Mouse (Mus musculus) neural tube, embryonic 11.5 days (tissue): ENCODE data around the gene Apobec2. TPM values are rescaled to one million over a fixed set of nuclear protein-coding genes. Genes with fewer than 3 reads are reported as not detected.

Experiments used
- ATAC-seq: fragments of 200-750 bp; cut with Nextera tagmentation; 2 replicates; pipeline ENCODE4 v1.8.0; 2017; ENCODE audit warnings: moderate number of reproducible peaks, mild to moderate bottlenecking, moderate TSS enrichment, moderate library complexity; ENCODE audit not compliant: insufficient read depth, low FRiP score, low TSS enrichment
- DNase-seq: peaks from one replicate; pipeline ENCODE4 v3.0.0-alpha.2; 2015; ENCODE audit warnings: low spot score
- H3K27ac ChIP-seq: fragments of 300-500 bp; sonication (generic); 2 replicates; pipeline ENCODE4 v1.5.1; 2014; ENCODE audit warnings: low read depth, mild to moderate bottlenecking, low read length
- H3K27me3 ChIP-seq: fragments of 300-500 bp; sonication (generic); 2 replicates; pipeline ENCODE4 v1.6.1; 2014; ENCODE audit warnings: mild to moderate bottlenecking, low read length, mixed read lengths; ENCODE audit not compliant: control insufficient read depth, insufficient read depth
- H3K36me3 ChIP-seq: fragments of 300-500 bp; sonication (generic); 2 replicates; pipeline ENCODE4 v1.6.1; 2014; ENCODE audit warnings: mild to moderate bottlenecking, low read length, moderate library complexity, mixed read lengths; ENCODE audit not compliant: control insufficient read depth, insufficient read depth
- H3K4me1 ChIP-seq: fragments of 300-500 bp; sonication (generic); 2 replicates; pipeline ENCODE4 v1.6.1; 2014; ENCODE audit warnings: low read length, mixed read lengths; ENCODE audit not compliant: control insufficient read depth, insufficient read depth
- H3K4me2 ChIP-seq: fragments of 300-500 bp; sonication (generic); 2 replicates; pipeline ENCODE4 v1.6.1; 2014; ENCODE audit warnings: low read depth, mild to moderate bottlenecking, moderate library complexity
- H3K4me3 ChIP-seq: fragments of 300-500 bp; sonication (generic); 2 replicates; pipeline ENCODE4 v1.5.1; 2014; ENCODE audit warnings: low read depth, low read length
- H3K9ac ChIP-seq: fragments of 300-500 bp; sonication (generic); 2 replicates; pipeline ENCODE4 v1.6.1; 2014; ENCODE audit warnings: mild to moderate bottlenecking, low read length
- H3K9me3 ChIP-seq: fragments of 300-500 bp; sonication (generic); 2 replicates; pipeline ENCODE4 v1.6.1; 2016; ENCODE audit warnings: low read length; ENCODE audit not compliant: control insufficient read depth
- WGBS: fragments of 180-500 bp; shearing (Covaris S2); extraction: QIAGEN DNeasy Blood & Tissue Kit; methylation state at CpG from one replicate; pipeline ENCODE4 v1.1.7; 2014; 5-methylcytosine and 5-hydroxymethylcytosine counted together
- polyA plus RNA-seq: library from polyadenylated mRNA; unstranded; fragments of >200 nt; fragmentation: Nextera tagmentation; extraction: Ambion mirVana; gene quantifications from 2 replicates; pipeline ENCODE4 v1.2.1, GENCODE M21; 2014

The Apobec2 gene
- polyA plus RNA-seq, 1 experiment from 2014 or later: 5.7 TPM

GRCm38 (mm10) chr17:48457971-48458653 is 25.4 kb upstream of the Apobec2 start:
- 79% methylated on average over 13 of the region's 13 CpGs for WGBS
- no peak overlapping the region for H3K4me2 ChIP-seq
- H3K9ac ChIP-seq: no peak overlapping the region
- no peak overlapping the region for H3K27ac ChIP-seq
- no peaks in the 10 kb centered on the region for H3K36me3 ChIP-seq
- H3K9me3 ChIP-seq: no peaks in the 10 kb centered on the region
- H3K27me3 ChIP-seq: no peaks in the 10 kb centered on the region
- H3K4me3 ChIP-seq: no peak overlapping the region
- DNase-seq (no peak), ATAC-seq (no peak)
- no peaks in the 10 kb centered on the region for H3K4me1 ChIP-seq

GRCm38 (mm10) chr17:48455955-48456354 is 23.2 kb upstream of the Apobec2 start:
- ATAC-seq (no peak), DNase-seq (no peak)
- H3K4me1 ChIP-seq: no peaks in the 10 kb centered on the region
- H3K4me3 ChIP-seq: no peak overlapping the region
- H3K27ac ChIP-seq: no peak overlapping the region
- H3K9ac ChIP-seq: no peak overlapping the region
- no peaks in the 10 kb centered on the region for H3K9me3 ChIP-seq
- WGBS: 85% methylated on average over 2 of the region's 2 CpGs
- H3K4me2 ChIP-seq: no peak overlapping the region
- H3K36me3 ChIP-seq: no peaks in the 10 kb centered on the region
- no peaks in the 10 kb centered on the region for H3K27me3 ChIP-seq

- Histone ChIP-seq H3K4me2 (no peak within 1 kb of the TSS), H3K9ac (no peak within 1 kb of the TSS), H3K27me3 (no peaks in the 10 kb centered on the region), H3K36me3 (no peaks in the 10 kb centered on the region), H3K4me3 (no peak within 1 kb of the TSS), H3K9me3 (no peaks in the 10 kb centered on the region), H3K27ac (no peak within 1 kb of the TSS), H3K4me1 (no peaks in the 10 kb centered on the region)
- DNase-seq (no peak), ATAC-seq (no peak)
- WGBS: 64% methylated on average over 11 of the region's 11 CpGs
These were observed 22.0 kb upstream of the Apobec2 start, which contains the start of gene Unc5cl for GRCm38 (mm10) chr17:48454688-48455087. Gene Unc5cl (plus strand): TSS chr17:48454901.

GRCm38 (mm10) chr17:48454190-48454589 is 21.5 kb upstream of the Apobec2 start:
- ATAC-seq (no peak), DNase-seq (no peak)
- Histone ChIP-seq H3K4me3 (no peak overlapping the region), H3K27ac (no peak overlapping the region), H3K4me2 (no peak overlapping the region), H3K27me3 (no peaks in the 10 kb centered on the region), H3K9ac (no peak overlapping the region), H3K36me3 (no peaks in the 10 kb centered on the region), H3K4me1 (no peaks in the 10 kb centered on the region), H3K9me3 (no peaks in the 10 kb centered on the region)
- WGBS: 61% methylated on average over 7 of the region's 7 CpGs

- H3K36me3 ChIP-seq: no peaks in the 10 kb centered on the region
- ATAC-seq: no peak
- 78% methylated on average over 7 of the region's 7 CpGs for WGBS
These were observed 20.8 kb upstream of the Apobec2 start for GRCm38 (mm10) chr17:48453489-48453888.

GRCm38 (mm10) chr17:48451753-48452444 is 19.2 kb upstream of the Apobec2 start:
- Histone ChIP-seq H3K4me1 (no peaks in the 10 kb centered on the region), H3K36me3 (no peaks in the 10 kb centered on the region), H3K27me3 (no peaks in the 10 kb centered on the region), H3K9ac (no peak overlapping the region), H3K27ac (no peak overlapping the region), H3K4me2 (no peak overlapping the region), H3K4me3 (no peak overlapping the region), H3K9me3 (no peaks in the 10 kb centered on the region)
- WGBS: 74% methylated on average over 9 of the region's 9 CpGs
- ATAC-seq (no peak), DNase-seq (no peak)

More at GRCm38 (mm10) chr17:48453489-48453888, 20.8 kb upstream of the Apobec2 start:
- Histone ChIP-seq H3K4me1 (no peaks in the 10 kb centered on the region), H3K9ac (no peak overlapping the region), H3K27me3 (no peaks in the 10 kb centered on the region), H3K9me3 (no peaks in the 10 kb centered on the region), H3K4me2 (no peak overlapping the region), H3K4me3 (no peak overlapping the region), H3K27ac (no peak overlapping the region)
- no peak for DNase-seq

- Histone ChIP-seq H3K4me3 (no peak within 1 kb of the TSS), H3K9ac (no peak within 1 kb of the TSS), H3K9me3 (no peaks in the 10 kb centered on the region), H3K27me3 (no peaks in the 10 kb centered on the region), H3K27ac (no peak within 1 kb of the TSS), H3K4me2 (no peak within 1 kb of the TSS), H3K36me3 (no peaks in the 10 kb centered on the region), H3K4me1 (no peaks in the 10 kb centered on the region)
- 65% methylated on average over 7 of the region's 7 CpGs for WGBS
- DNase-seq (no peak), ATAC-seq (no peak)
These were observed 18.6 kb upstream of the Apobec2 start, which contains the start of gene Tspo2 for GRCm38 (mm10) chr17:48451353-48451675. Gene Tspo2 (minus strand): TSS chr17:48451522.

GRCm38 (mm10) chr17:48450666-48451352 is 18.1 kb upstream of the Apobec2 start:
- 80% methylated on average over 13 of the region's 13 CpGs for WGBS
- no peak overlapping the region for H3K4me3 ChIP-seq
- H3K4me2 ChIP-seq: no peak overlapping the region
- no peak overlapping the region for H3K9ac ChIP-seq
- no peaks in the 10 kb centered on the region for H3K4me1 ChIP-seq
- no peaks in the 10 kb centered on the region for H3K9me3 ChIP-seq
- DNase-seq (no peak), ATAC-seq (no peak)
- H3K27me3 ChIP-seq: no peaks in the 10 kb centered on the region
- H3K36me3 ChIP-seq: no peaks in the 10 kb centered on the region
- no peak overlapping the region for H3K27ac ChIP-seq
